In the genomic region with DNA sequence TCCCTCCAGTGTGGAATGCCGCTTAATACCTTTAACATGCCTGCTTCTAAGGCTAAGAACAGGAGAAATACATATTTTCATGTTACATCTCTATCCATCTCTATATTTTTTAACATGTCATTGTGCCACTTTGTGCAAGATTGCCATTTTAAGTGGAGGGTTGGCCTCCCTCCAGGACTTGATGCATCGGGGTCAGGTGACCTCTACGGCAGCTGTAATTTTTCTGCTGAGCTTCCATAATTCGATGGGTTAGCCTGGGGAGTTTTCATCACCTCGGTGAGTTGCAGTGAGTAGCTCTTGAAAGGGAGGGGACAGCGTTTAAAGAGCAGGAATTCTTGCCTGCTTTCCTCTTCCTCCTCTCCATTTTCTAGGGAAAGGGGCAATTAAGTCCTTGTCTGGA, we compare ENCODE assay signal across 15 mouse cellular contexts.
A peak's percentile ranks its signal among the peaks of the same experiment; 100 is the strongest.
DNase-seq lines count a peak whose midpoint lies in the region; ATAC-seq and TF ChIP-seq lines count a peak whose summit lies in the region.
"Had no signal": no experiment of that assay in that cellular context is flagged by ENCODE, and none has a peak within 500 bp of the region (broad histone marks: within the 10 kb centered on the region; RNA-seq: fewer than 3 reads in every experiment).

No protein-coding gene starts in this region.

- H3K4me3 ChIP-seq in hindbrain, embryonic 13.5 days, result no peak overlapping the region
- no peak overlapping the region for H3K4me3 ChIP-seq in hindbrain, postnatal 0 days (ENCODE audit: low read length)
- H3K4me3 ChIP-seq in midbrain, embryonic 16.5 days (ENCODE audit: low read depth, low read length), result no peak overlapping the region
- no peak overlapping the region for H3K4me3 ChIP-seq in midbrain, embryonic 11.5 days (ENCODE audit: low read depth, low read length)
- H3K4me3 ChIP-seq: gastrocnemius, adult 2 months had no signal

- no peaks in the 10 kb centered on the region for H3K9me3 ChIP-seq in hindbrain, embryonic 13.5 days
- H3K9me3 ChIP-seq in hindbrain, postnatal 0 days (ENCODE audit: low read length), result no peaks in the 10 kb centered on the region
- H3K9me3 ChIP-seq in midbrain, embryonic 16.5 days (replicated peaks; ENCODE audit: control insufficient read depth, low read length, poor library complexity, severe bottlenecking), result no peaks in the 10 kb centered on the region
- H3K9me3 ChIP-seq in midbrain, embryonic 11.5 days (ENCODE audit: control insufficient read depth, low read length), result no peaks in the 10 kb centered on the region

- H3K4me2 ChIP-seq in hindbrain, embryonic 13.5 days, result no peak overlapping the region
- H3K4me2 ChIP-seq in hindbrain, postnatal 0 days (ENCODE audit: low read depth, low read length), result no peak overlapping the region
- H3K4me2 ChIP-seq in midbrain, embryonic 16.5 days (ENCODE audit: low read length), result no peak overlapping the region
- no peak overlapping the region for H3K4me2 ChIP-seq in midbrain, embryonic 11.5 days
- H3K4me2 ChIP-seq: hindbrain, embryonic 14.5 days had no signal

- WGBS in hindbrain, embryonic 13.5 days, result 62% methylated on average over 6 of the region's 6 CpGs
- 49% methylated on average over 6 of the region's 6 CpGs for WGBS in hindbrain, postnatal 0 days
- WGBS in midbrain, embryonic 16.5 days, result 57% methylated on average over 6 of the region's 6 CpGs
- 74% methylated on average over 6 of the region's 6 CpGs for WGBS in midbrain, embryonic 11.5 days

- H3K9ac ChIP-seq in hindbrain, embryonic 13.5 days, result no peak overlapping the region
- no peak overlapping the region for H3K9ac ChIP-seq in hindbrain, postnatal 0 days (replicated peaks; ENCODE audit: low read length)
- H3K9ac ChIP-seq in midbrain, embryonic 16.5 days (ENCODE audit: low read depth, low read length), result no peak overlapping the region
- H3K9ac ChIP-seq in midbrain, embryonic 11.5 days (ENCODE audit: low read length), result no peak overlapping the region
- H3K9ac ChIP-seq: hindbrain, embryonic 14.5 days had no signal

- H3K27me3 ChIP-seq in hindbrain, embryonic 13.5 days, result peaks cover 3% of the 10 kb centered on the region; the same call in 1 of the 2 replicates
- no peaks in the 10 kb centered on the region for H3K27me3 ChIP-seq in hindbrain, postnatal 0 days (ENCODE audit: insufficient read depth, low read length)
- H3K27me3 ChIP-seq in midbrain, embryonic 16.5 days (ENCODE audit: control insufficient read depth, insufficient read depth, low read depth, low read length), result no peaks in the 10 kb centered on the region
- no peaks in the 10 kb centered on the region for H3K27me3 ChIP-seq in midbrain, embryonic 11.5 days (ENCODE audit: control insufficient read depth, insufficient read depth, low read length)

- no peaks in the 10 kb centered on the region for H3K36me3 ChIP-seq in hindbrain, embryonic 13.5 days
- H3K36me3 ChIP-seq in hindbrain, postnatal 0 days (ENCODE audit: insufficient read depth, low read length), result no peaks in the 10 kb centered on the region
- H3K36me3 ChIP-seq in midbrain, embryonic 16.5 days (ENCODE audit: control insufficient read depth, insufficient read depth, low read length), result no peaks in the 10 kb centered on the region
- no peaks in the 10 kb centered on the region for H3K36me3 ChIP-seq in midbrain, embryonic 11.5 days (ENCODE audit: control insufficient read depth, insufficient read depth, low read length)

- TF ChIP-seq CTCF in hindbrain, postnatal 0 days (IDR thresholded peaks at IDR 0.05; ENCODE audit: low read depth), result no peak
- no peak for TF ChIP-seq CTCF in brain, embryonic 14.5 days (IDR thresholded peaks at IDR 0.05; ENCODE audit: borderline replicate concordance, extremely low read depth, insufficient read depth, insufficient read length)

- H3K4me1 ChIP-seq in hindbrain, embryonic 13.5 days (replicated peaks), result peaks cover 41% of the 10 kb centered on the region
- 0 out of 2 replicates have a peak, but pooled peaks cover 7% of the 10 kb centered on the region for H3K4me1 ChIP-seq in hindbrain, postnatal 0 days (ENCODE audit: insufficient read depth, low read length)
- H3K4me1 ChIP-seq in midbrain, embryonic 16.5 days (ENCODE audit: control insufficient read depth, insufficient read depth, low read length), result peaks cover 19% of the 10 kb centered on the region
- H3K4me1 ChIP-seq in midbrain, embryonic 11.5 days (ENCODE audit: control insufficient read depth, insufficient read depth, low read length), result no peaks in the 10 kb centered on the region; the same call in 1 of the 2 replicates

- no peak for TF ChIP-seq POLR2A in brain, embryonic 14.5 days (IDR thresholded peaks at IDR 0.05; ENCODE audit: borderline replicate concordance, extremely low read depth, insufficient read depth, insufficient read length, poor library complexity, severe bottlenecking)

- no peak for ATAC-seq in hindbrain, embryonic 13.5 days (ENCODE audit: low FRiP score)
- ATAC-seq in hindbrain, postnatal 0 days, result no peak
- ATAC-seq in midbrain, embryonic 16.5 days, result no peak
- ATAC-seq in midbrain, embryonic 11.5 days (ENCODE audit: low FRiP score), result no peak
- no peak for ATAC-seq in megakaryocyte progenitor cell, adult 5-6 weeks (replicated peaks; ENCODE audit: poor library complexity)
- ATAC-seq: forebrain, embryonic 16.5 days had no signal

- peak overlapping the region; percentile 58; the same call in 1 of the 2 replicates for H3K27ac ChIP-seq in hindbrain, embryonic 13.5 days
- H3K27ac ChIP-seq in hindbrain, postnatal 0 days, result no peak overlapping the region
- peak overlapping the region; percentile 15; the same call in 1 of the 2 replicates for H3K27ac ChIP-seq in midbrain, embryonic 16.5 days (ENCODE audit: low read length)
- no peak overlapping the region for H3K27ac ChIP-seq in midbrain, embryonic 11.5 days (ENCODE audit: low read depth, low read length)

- DNase-seq in hindbrain, postnatal 0 days (ENCODE audit: low spot score), result no peak
- no peak for DNase-seq in midbrain, embryonic 11.5 days (ENCODE audit: low spot score, missing footprints)
- peak; percentile 43 for DNase-seq in brain, embryonic 14.5 days (ENCODE audit: low read depth)
- peak; percentile 55 for DNase-seq in mesoderm, embryonic 11.5 days (ENCODE audit: low read depth, low spot score)
- DNase-seq: cerebellum, adult 11 months; cerebellum, postnatal 36 days; heart, adult 18-20 months; kidney, adult 18-20 months; lung, adult 18-20 months had no signal

Comparison
In these comparisons a context has a peak if more than half of its experiments do, and no peak if none do; other contexts are left out.
1. H3K27ac ChIP-seq: peak in hindbrain, embryonic 13.5 days (single experiment) and midbrain, embryonic 16.5 days (single experiment); none in hindbrain, postnatal 0 days (single experiment) and midbrain, embryonic 11.5 days (single experiment).
2. DNase-seq: peak in brain, embryonic 14.5 days (single experiment) and mesoderm, embryonic 11.5 days (single experiment); none in hindbrain, postnatal 0 days (single experiment) and midbrain, embryonic 11.5 days (single experiment).